ENCODE assay signal across 9 mouse cellular contexts in the genomic region with DNA sequence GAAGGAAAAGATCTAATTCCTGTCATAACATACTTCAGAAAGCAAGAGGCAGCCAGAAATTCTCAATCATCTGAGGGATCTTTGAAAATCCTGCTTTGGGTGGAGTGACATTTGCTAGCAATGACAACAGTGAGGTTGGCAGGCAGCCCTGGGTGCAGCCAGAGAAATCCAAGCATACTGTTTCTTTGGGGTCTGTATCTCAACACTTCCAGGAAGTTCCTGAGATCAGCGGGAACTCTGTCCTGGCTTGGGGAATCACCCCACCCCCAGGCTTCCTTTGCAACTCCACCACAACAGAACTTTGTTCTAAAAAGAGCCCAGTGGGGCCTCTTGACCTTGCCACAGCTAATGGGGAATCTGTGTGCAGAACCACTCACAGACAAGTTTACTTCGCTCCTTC.
A peak's percentile ranks its signal among the peaks of the same experiment; 100 is the strongest.
DNase-seq lines count a peak whose midpoint lies in the region; ATAC-seq lines count a peak whose summit lies in the region.
"Had no signal": no experiment of that assay in that cellular context is flagged by ENCODE, and none has a peak within 500 bp of the region (broad histone marks: within the 10 kb centered on the region; RNA-seq: fewer than 3 reads in every experiment).

No protein-coding gene starts in this region.

- no peaks in the 10 kb centered on the region for H3K36me3 ChIP-seq in midbrain, embryonic 16.5 days (ENCODE audit: control insufficient read depth, insufficient read depth, low read length)

- no peak overlapping the region for H3K4me2 ChIP-seq in midbrain, embryonic 16.5 days (ENCODE audit: low read length)

- no peak overlapping the region for H3K27ac ChIP-seq in midbrain, embryonic 16.5 days (ENCODE audit: low read length)
- H3K27ac ChIP-seq: macrophage had no signal

- ATAC-seq in midbrain, embryonic 16.5 days, result no peak

- H3K27me3 ChIP-seq in midbrain, embryonic 16.5 days (ENCODE audit: control insufficient read depth, insufficient read depth, low read depth, low read length), result no peaks in the 10 kb centered on the region

- H3K9me3 ChIP-seq in midbrain, embryonic 16.5 days (replicated peaks; ENCODE audit: control insufficient read depth, low read length, poor library complexity, severe bottlenecking), result no peaks in the 10 kb centered on the region

- H3K9ac ChIP-seq in midbrain, embryonic 16.5 days (ENCODE audit: low read depth, low read length), result no peak overlapping the region

- H3K4me1 ChIP-seq in midbrain, embryonic 16.5 days (ENCODE audit: control insufficient read depth, insufficient read depth, low read length), result no peaks in the 10 kb centered on the region

- 66% methylated on average over 2 of the region's 2 CpGs for WGBS in midbrain, embryonic 16.5 days

- no peak overlapping the region for H3K4me3 ChIP-seq in midbrain, embryonic 16.5 days (ENCODE audit: low read depth, low read length)

- peak; percentile 18 for DNase-seq in layer of hippocampus, adult 11-12 months (ENCODE audit: low spot score)
- DNase-seq in layer of hippocampus, adult 9-10 months (ENCODE audit: low spot score), result no peak
- peak; percentile 42 for DNase-seq in adrenal gland, postnatal 25 days
- DNase-seq in gastrocnemius, postnatal 36 days, result peak; percentile 42 to 67
- DNase-seq in kidney, postnatal 25 days, result peak; percentile 74 to 83
- DNase-seq in yolk sac, embryonic 10.5 days (ENCODE audit: low spot score), result peak; percentile 7
- DNase-seq in spleen, postnatal 36 days (ENCODE audit: low spot score in 2 of 2), result no peak

- intact Hi-C loops in gastrocnemius, postnatal 36 days (cut with DNase I), result no loop called here

Comparison
In these comparisons a context has a peak if more than half of its experiments do, and no peak if none do; other contexts are left out.
1. DNase-seq: peak in layer of hippocampus, adult 11-12 months (single experiment), adrenal gland, postnatal 25 days (single experiment), gastrocnemius, postnatal 36 days (2 of 2), kidney, postnatal 25 days (2 of 2) and yolk sac, embryonic 10.5 days (single experiment); none in layer of hippocampus, adult 9-10 months (single experiment) and spleen, postnatal 36 days (0 of 2).